Mouse (Mus musculus): Measurements from ENCODE around the gene Tfdp1. TPM values are rescaled to one million over a fixed set of nuclear protein-coding genes. Genes with fewer than 3 reads are reported as not detected.

Gene Tfdp1
- polyA plus RNA-seq, 1 experiment from 2014 or later: 87.2 TPM

DNA sequence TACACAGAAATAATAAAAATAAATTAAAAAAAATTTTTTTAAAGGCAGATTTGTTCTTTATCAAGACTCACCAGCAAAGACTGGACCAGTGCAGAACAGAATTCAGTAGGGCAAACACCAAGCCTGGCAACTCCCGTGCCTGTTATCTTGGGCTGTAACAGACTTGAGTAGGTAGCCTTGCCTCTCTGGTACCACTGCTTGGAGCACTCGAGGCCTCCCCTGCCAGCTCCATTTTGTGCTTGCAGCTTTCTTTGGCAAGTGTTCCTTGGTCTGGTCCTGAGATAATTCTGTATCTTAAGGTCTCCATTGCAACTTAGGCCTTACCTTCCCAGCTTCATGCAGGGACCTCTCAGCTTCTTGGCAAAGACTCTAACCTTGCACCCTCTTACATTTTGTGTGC is 3.8 kb downstream of the Tfdp1 start:
- ATAC-seq: no peak
- no peaks in the 10 kb centered on the region for H3K9me3 ChIP-seq (replicated peaks; ENCODE audit: control insufficient read depth, low read length, poor library complexity, severe bottlenecking)
- no peak overlapping the region for H3K4me3 ChIP-seq (ENCODE audit: low read depth, low read length)
- no peaks in the 10 kb centered on the region for H3K27me3 ChIP-seq (ENCODE audit: control insufficient read depth, insufficient read depth, low read depth, low read length)
- H3K4me2 ChIP-seq (ENCODE audit: low read length): no peak overlapping the region
- 84% methylated on average over 2 of the region's 2 CpGs for WGBS
- H3K4me1 ChIP-seq (ENCODE audit: control insufficient read depth, insufficient read depth, low read length): peaks cover 16% of the 10 kb centered on the region
- H3K36me3 ChIP-seq (ENCODE audit: control insufficient read depth, insufficient read depth, low read length): peaks cover 27% of the 10 kb centered on the region
- H3K9ac ChIP-seq (ENCODE audit: low read depth, low read length): no peak overlapping the region
- H3K27ac ChIP-seq (ENCODE audit: low read length): no peak overlapping the region

DNA sequence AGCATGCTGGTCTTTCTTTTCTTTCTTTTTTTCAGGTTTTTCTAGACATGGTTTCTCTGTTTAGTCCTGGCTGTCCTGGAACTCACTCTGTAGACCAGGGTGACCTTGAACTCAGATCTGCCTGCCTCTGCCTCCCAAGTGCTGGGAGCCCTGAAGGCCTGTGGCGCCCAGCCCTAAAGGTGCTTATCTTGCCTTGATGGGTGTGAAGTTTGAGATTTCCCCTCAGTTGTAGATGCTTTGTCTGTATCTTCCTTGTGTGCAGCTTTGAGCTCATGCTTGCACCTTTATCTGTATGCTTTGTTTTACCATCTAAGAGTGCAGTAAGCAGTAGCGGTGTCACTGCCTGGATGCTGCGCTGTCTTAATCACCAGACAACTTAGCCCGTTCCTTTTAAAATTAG is 4.6 kb downstream of the Tfdp1 start:
- H3K36me3 ChIP-seq (ENCODE audit: control insufficient read depth, insufficient read depth, low read length): peaks cover 31% of the 10 kb centered on the region
- ATAC-seq: no peak
- H3K4me3 ChIP-seq (ENCODE audit: low read depth, low read length): no peak overlapping the region
- no peaks in the 10 kb centered on the region for H3K9me3 ChIP-seq (replicated peaks; ENCODE audit: control insufficient read depth, low read length, poor library complexity, severe bottlenecking)
- no peak overlapping the region for H3K9ac ChIP-seq (ENCODE audit: low read depth, low read length)
- no peak overlapping the region for H3K4me2 ChIP-seq (ENCODE audit: low read length)
- H3K4me1 ChIP-seq (ENCODE audit: control insufficient read depth, insufficient read depth, low read length): peaks cover 16% of the 10 kb centered on the region
- no peaks in the 10 kb centered on the region for H3K27me3 ChIP-seq (ENCODE audit: control insufficient read depth, insufficient read depth, low read depth, low read length)
- H3K27ac ChIP-seq (ENCODE audit: low read length): no peak overlapping the region
- 95% methylated on average over 4 of the region's 4 CpGs for WGBS

DNA sequence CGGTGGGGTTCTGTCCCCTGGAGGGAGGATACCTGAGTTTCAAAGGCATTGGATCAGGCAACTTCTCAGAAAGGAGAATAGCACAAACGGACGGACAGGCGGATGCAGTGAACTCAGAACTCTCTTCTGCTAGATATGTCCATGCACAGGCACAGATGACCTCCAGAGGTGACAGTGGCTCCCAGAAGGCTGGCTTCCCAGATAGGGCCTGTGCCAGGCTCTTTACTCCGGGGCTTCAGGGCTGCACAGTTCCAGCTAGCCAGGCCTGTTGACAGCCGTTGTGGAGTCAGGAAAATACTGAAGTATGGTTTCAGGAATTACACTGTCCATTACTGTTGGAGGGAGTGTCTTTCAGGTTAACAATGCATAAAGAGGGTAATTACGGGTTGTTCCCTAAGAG is 11.5 kb downstream of the Tfdp1 start:
- Histone ChIP-seq H3K27ac (ENCODE audit: low read length) (no peak overlapping the region), H3K4me3 (ENCODE audit: low read depth, low read length) (no peak overlapping the region), H3K9me3 (replicated peaks; ENCODE audit: control insufficient read depth, low read length, poor library complexity, severe bottlenecking) (no peaks in the 10 kb centered on the region), H3K4me1 (ENCODE audit: control insufficient read depth, insufficient read depth, low read length) (no peaks in the 10 kb centered on the region), H3K4me2 (ENCODE audit: low read length) (no peak overlapping the region), H3K9ac (ENCODE audit: low read depth, low read length) (no peak overlapping the region), H3K36me3 (ENCODE audit: control insufficient read depth, insufficient read depth, low read length) (peaks cover 31% of the 10 kb centered on the region), H3K27me3 (ENCODE audit: control insufficient read depth, insufficient read depth, low read depth, low read length) (no peaks in the 10 kb centered on the region)
- ATAC-seq: no peak
- WGBS: 89% methylated on average over 7 of the region's 7 CpGs

DNA sequence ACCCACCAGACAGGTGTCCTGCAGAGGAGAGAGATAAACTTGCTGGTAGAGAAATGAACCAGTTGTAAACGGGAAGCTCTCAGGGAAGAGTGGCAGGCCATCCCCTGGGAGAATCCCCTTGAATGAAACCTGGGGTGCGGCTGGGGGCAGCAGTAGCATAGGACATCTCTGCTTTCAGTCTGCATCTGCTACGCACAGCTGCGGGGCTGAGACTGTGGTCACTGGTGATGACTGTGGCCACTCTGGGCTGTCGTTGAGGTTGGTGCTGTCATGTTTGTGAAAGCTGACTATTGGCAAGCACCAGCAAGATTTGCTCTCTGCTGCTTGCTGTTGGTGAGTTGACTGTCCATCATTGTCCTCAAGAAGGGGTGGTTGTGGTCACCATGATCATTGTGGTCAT is 13.0 kb downstream of the Tfdp1 start:
- Histone ChIP-seq H3K27me3 (ENCODE audit: control insufficient read depth, insufficient read depth, low read depth, low read length) (no peaks in the 10 kb centered on the region), H3K9me3 (replicated peaks; ENCODE audit: control insufficient read depth, low read length, poor library complexity, severe bottlenecking) (no peaks in the 10 kb centered on the region), H3K36me3 (ENCODE audit: control insufficient read depth, insufficient read depth, low read length) (peaks cover 27% of the 10 kb centered on the region), H3K9ac (ENCODE audit: low read depth, low read length) (no peak overlapping the region), H3K4me3 (ENCODE audit: low read depth, low read length) (no peak overlapping the region), H3K4me2 (ENCODE audit: low read length) (no peak overlapping the region), H3K27ac (ENCODE audit: low read length) (no peak overlapping the region), H3K4me1 (ENCODE audit: control insufficient read depth, insufficient read depth, low read length) (no peaks in the 10 kb centered on the region)
- ATAC-seq: no peak
- WGBS: 93% methylated on average over 5 of the region's 5 CpGs

DNA sequence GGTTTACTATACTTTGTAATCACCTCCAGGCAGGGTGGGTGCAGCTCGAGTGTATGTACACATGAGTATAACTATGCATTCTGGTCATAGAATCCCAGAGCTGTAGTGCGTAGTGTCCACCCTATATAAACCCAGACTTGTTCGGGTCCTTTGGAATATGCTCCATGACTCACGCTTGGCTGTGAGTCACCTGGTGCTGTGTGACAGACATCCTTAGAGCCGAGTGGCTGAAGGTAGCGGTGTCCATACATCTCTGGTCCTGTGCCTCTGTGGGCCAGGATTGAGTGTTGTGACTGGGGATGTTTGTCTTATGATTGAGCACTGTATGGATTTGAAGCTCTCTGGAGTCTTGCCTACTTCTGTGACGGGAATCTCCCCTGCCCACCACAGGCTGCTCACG is 14.1 kb downstream of the Tfdp1 start:
- Histone ChIP-seq H3K4me2 (ENCODE audit: low read length) (no peak overlapping the region), H3K27me3 (ENCODE audit: control insufficient read depth, insufficient read depth, low read depth, low read length) (no peaks in the 10 kb centered on the region), H3K36me3 (ENCODE audit: control insufficient read depth, insufficient read depth, low read length) (peaks cover 23% of the 10 kb centered on the region), H3K4me1 (ENCODE audit: control insufficient read depth, insufficient read depth, low read length) (no peaks in the 10 kb centered on the region), H3K9me3 (replicated peaks; ENCODE audit: control insufficient read depth, low read length, poor library complexity, severe bottlenecking) (no peaks in the 10 kb centered on the region), H3K4me3 (ENCODE audit: low read depth, low read length) (no peak overlapping the region), H3K27ac (ENCODE audit: low read length) (no peak overlapping the region), H3K9ac (ENCODE audit: low read depth, low read length) (no peak overlapping the region)
- 87% methylated on average over 8 of the region's 8 CpGs for WGBS
- no peak for ATAC-seq

DNA sequence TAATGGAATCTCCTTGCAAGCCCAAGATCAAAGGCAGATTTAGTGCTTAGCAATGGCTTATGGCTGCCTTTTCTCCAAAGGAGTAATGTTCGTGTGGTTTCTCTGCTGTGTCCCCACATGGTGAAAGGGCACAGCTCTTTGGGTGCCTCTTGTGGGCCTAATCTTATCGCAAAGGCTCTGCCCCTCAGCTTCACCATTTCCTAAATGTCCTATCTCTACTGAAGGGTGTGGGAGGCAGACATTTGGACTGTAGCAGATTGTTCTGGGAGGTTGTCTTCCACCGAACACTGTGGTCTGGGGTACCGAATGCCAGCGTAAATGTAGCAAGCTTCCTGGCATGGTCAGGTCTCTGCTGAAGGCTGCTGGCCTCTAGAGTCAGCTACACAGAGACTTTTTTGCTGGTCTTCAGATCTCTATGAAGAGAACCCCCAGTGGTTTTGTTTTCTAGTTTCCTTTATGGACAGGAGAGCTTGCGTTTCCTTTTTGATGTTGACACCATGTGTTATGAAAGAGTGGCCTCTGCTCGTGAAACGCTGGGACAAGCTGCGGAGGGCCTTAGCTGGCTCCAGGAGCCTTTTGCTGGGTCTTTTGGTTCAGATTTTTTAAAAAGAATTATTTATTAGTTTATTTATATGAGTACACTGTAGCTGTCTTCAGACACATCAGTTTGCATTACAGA is 14.7 kb downstream of the Tfdp1 start:
- H3K36me3 ChIP-seq (ENCODE audit: control insufficient read depth, insufficient read depth, low read length): peaks cover 24% of the 10 kb centered on the region

DNA sequence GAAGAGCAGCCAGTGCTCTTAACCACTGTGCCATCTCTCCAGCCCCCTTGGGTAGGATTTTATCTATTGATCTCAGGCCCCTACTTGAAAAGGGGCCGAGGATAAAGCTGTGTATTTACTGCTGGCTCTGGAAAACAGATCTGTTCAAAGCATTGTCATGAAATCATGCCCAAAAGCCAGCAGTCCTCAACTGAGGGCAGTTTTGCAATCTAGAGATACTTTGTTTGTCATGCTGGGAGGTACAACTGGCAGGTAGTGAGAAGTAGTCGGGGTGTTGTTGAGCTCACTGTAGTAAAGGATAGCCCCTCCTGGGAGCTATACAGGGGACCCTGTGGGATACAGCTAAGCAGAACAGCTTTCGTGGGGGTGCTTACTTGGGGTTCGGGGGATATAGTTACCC is 15.3 kb downstream of the Tfdp1 start:
- WGBS: 88% methylated on average over 4 of the region's 4 CpGs
- Histone ChIP-seq H3K27ac (ENCODE audit: low read length) (no peak overlapping the region), H3K36me3 (ENCODE audit: control insufficient read depth, insufficient read depth, low read length) (peaks cover 27% of the 10 kb centered on the region), H3K4me2 (ENCODE audit: low read length) (no peak overlapping the region), H3K9ac (ENCODE audit: low read depth, low read length) (no peak overlapping the region), H3K4me1 (ENCODE audit: control insufficient read depth, insufficient read depth, low read length) (no peaks in the 10 kb centered on the region), H3K4me3 (ENCODE audit: low read depth, low read length) (no peak overlapping the region), H3K9me3 (replicated peaks; ENCODE audit: control insufficient read depth, low read length, poor library complexity, severe bottlenecking) (no peaks in the 10 kb centered on the region), H3K27me3 (ENCODE audit: control insufficient read depth, insufficient read depth, low read depth, low read length) (no peaks in the 10 kb centered on the region)
- ATAC-seq: no peak

More for the DNA sequence above, 14.7 kb downstream of the Tfdp1 start:
- H3K27ac ChIP-seq (ENCODE audit: low read length): no peak overlapping the region
- H3K4me3 ChIP-seq (ENCODE audit: low read depth, low read length): no peak overlapping the region
- no peak for ATAC-seq
- no peaks in the 10 kb centered on the region for H3K9me3 ChIP-seq (replicated peaks; ENCODE audit: control insufficient read depth, low read length, poor library complexity, severe bottlenecking)
- no peak overlapping the region for H3K9ac ChIP-seq (ENCODE audit: low read depth, low read length)
- no peak overlapping the region for H3K4me2 ChIP-seq (ENCODE audit: low read length)
- no peaks in the 10 kb centered on the region for H3K4me1 ChIP-seq (ENCODE audit: control insufficient read depth, insufficient read depth, low read length)
- no peaks in the 10 kb centered on the region for H3K27me3 ChIP-seq (ENCODE audit: control insufficient read depth, insufficient read depth, low read depth, low read length)
- WGBS: 76% methylated on average over 9 of the region's 9 CpGs

DNA sequence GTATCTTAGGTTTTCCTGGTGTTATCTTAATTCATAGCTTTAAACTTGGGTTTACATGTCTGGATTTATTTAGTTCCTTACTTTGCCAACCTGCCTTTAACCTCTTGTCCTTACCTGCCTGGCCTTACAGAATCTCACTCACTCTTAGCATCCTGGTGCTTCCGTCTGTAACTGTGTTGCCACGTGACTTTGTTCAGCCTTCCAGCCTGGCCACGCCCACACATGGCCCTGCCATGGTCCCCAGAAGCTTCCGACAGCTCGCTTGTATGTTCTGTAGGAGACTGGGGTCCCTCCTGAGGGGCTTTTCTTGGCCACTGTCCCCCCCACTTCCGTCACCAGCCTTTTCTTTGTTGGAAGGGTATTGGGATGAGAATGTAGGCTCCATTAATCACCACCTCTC is 17.7 kb downstream of the Tfdp1 start:
- H3K9me3 ChIP-seq (replicated peaks; ENCODE audit: control insufficient read depth, low read length, poor library complexity, severe bottlenecking): no peaks in the 10 kb centered on the region
- H3K4me2 ChIP-seq (ENCODE audit: low read length): no peak overlapping the region
- H3K9ac ChIP-seq (ENCODE audit: low read depth, low read length): no peak overlapping the region
- WGBS: 88% methylated on average over 6 of the region's 6 CpGs
- H3K27ac ChIP-seq (ENCODE audit: low read length): no peak overlapping the region
- no peaks in the 10 kb centered on the region for H3K4me1 ChIP-seq (ENCODE audit: control insufficient read depth, insufficient read depth, low read length)
- no peak for ATAC-seq
- no peak overlapping the region for H3K4me3 ChIP-seq (ENCODE audit: low read depth, low read length)
- H3K27me3 ChIP-seq (ENCODE audit: control insufficient read depth, insufficient read depth, low read depth, low read length): no peaks in the 10 kb centered on the region
- H3K36me3 ChIP-seq (ENCODE audit: control insufficient read depth, insufficient read depth, low read length): peaks cover 37% of the 10 kb centered on the region

DNA sequence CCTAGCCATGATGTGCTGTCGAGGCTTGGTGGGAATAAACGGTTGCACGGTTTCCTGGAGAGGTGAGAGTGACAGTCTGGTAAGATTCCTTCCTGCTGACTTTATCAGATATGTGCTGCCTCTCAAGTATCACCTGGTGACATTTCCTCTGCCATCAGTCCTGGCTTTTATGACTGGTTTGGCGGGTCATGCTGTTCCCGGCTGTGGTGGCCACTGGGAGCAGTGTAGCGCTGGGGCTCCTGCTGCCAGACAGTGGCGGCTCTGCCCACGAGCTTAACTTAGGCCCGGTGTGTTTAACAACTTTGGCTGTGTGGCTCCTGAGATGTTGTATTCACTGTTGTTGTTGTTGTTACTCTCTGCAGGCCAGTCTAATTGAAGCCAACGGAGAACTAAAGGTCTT is 18.1 kb downstream of the Tfdp1 start:
- Histone ChIP-seq H3K9me3 (replicated peaks; ENCODE audit: control insufficient read depth, low read length, poor library complexity, severe bottlenecking) (no peaks in the 10 kb centered on the region), H3K4me1 (ENCODE audit: control insufficient read depth, insufficient read depth, low read length) (no peaks in the 10 kb centered on the region), H3K4me2 (ENCODE audit: low read length) (no peak overlapping the region), H3K27ac (ENCODE audit: low read length) (no peak overlapping the region), H3K9ac (ENCODE audit: low read depth, low read length) (no peak overlapping the region), H3K36me3 (ENCODE audit: control insufficient read depth, insufficient read depth, low read length) (peaks cover 42% of the 10 kb centered on the region), H3K27me3 (ENCODE audit: control insufficient read depth, insufficient read depth, low read depth, low read length) (no peaks in the 10 kb centered on the region), H3K4me3 (ENCODE audit: low read depth, low read length) (no peak overlapping the region)
- WGBS: 90% methylated on average over 10 of the region's 10 CpGs
- no peak for ATAC-seq

Data from midbrain, embryonic 16.5 days (tissue).